Mouse (Mus musculus) stomach, postnatal 0 days (tissue): ENCODE measurements around the gene Trh.

Experiments used
- CTCF ChIP-seq: IDR thresholded peaks from 2 replicates; pipeline ENCODE4 v1.5.1; 2016; ENCODE audit warnings: antibody characterized with exemption, low read depth, mild to moderate bottlenecking, moderate library complexity
- EP300 ChIP-seq: optimal IDR thresholded peaks from 2 replicates; pipeline ENCODE3; 2016; ENCODE audit warnings: antibody characterized with exemption

- TF ChIP-seq EP300 (no peak), CTCF (no peak)
These were observed 15.3 kb downstream of the Trh start for GRCm38 (mm10) chr6:92229103-92229502.
